Mouse (Mus musculus): Measurements from ENCODE around the gene Gm21883.
"Not testable (repeated sequence)": the region's sequence is repeated elsewhere in the genome, so short reads cannot be mapped to it uniquely, and the experiment has no call there.

Gm21883 gene

GRCm38 (mm10) chrX:31574183-31574582, at the start of gene Gm21883:
Gene Gm21883, minus strand, starts transcription at chrX:31574283.
- DNase-seq (ENCODE audit: extremely low spot score, low read depth, low spot score): not testable (repeated sequence)

- DNase-seq (ENCODE audit: extremely low spot score, low read depth, low spot score): not testable (repeated sequence)
Measured at GRCm38 (mm10) chrX:31618820-31619219, 44.7 kb upstream of the Gm21883 start, which contains the start of gene Spin2e. Gene Spin2e, minus strand, starts transcription at chrX:31618920.

All from hindlimb bud, embryonic 11.5 days (tissue).